Mouse (Mus musculus): ENCODE results near the gene Zfp341.

DNA sequence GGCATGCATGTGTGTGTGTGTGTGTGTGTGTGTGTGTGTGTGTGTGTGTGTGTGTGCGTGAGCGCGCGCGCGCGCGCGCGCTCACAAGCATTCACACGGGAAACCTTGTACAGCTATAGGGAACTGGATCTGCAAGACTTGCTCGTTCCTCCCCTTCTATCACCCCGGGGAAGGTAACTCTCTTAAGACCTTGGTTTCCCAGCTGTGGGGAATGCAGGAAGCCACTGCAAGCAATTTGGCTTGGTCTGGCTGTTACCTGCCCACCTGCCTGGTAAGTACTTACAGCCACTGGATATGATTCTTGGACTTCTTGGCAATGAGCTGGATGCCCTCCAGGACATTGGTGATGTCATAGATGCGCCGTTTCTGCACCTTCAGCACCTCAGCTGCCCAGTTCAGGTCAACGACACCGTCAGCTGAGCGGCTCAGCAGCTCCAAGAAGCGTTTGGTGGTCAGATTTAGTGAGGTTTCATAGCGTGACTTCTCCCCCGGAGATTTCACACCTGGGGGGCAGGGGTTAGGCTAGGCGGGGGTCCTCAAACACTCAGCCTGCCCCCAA lies 49.4 kb upstream of the Zfp341 start:
- TF ChIP-seq POLR2A (IDR thresholded peaks at IDR 0.05; ENCODE audit: control insufficient read depth in 1 of 2, insufficient read depth in 1 of 2, low read depth in 1 of 2, low read length in 2 of 2, poor library complexity in 1 of 2) = no peak
- no peak for TF ChIP-seq GATA1 (IDR thresholded peaks at IDR 0.05; ENCODE audit: low read depth, low read length)
- no peak for TF ChIP-seq MAZ (IDR thresholded peaks at IDR 0.05; ENCODE audit: low read depth, low read length)
- TF ChIP-seq POLR2AphosphoS5 (IDR thresholded peaks at IDR 0.05; ENCODE audit: borderline replicate concordance, low read depth, low read length) = no peak
- no peak for TF ChIP-seq MAX (IDR thresholded peaks at IDR 0.05; ENCODE audit: low read length)
- TF ChIP-seq UBTF (IDR thresholded peaks at IDR 0.05; ENCODE audit: borderline replicate concordance, insufficient read depth, low read depth, low read length) = no peak
- TF ChIP-seq CTCF (IDR thresholded peaks at IDR 0.05 in 2 of 3, conservative IDR thresholded peaks at IDR 0.05 in 1 of 3; ENCODE audit: control insufficient read depth in 1 of 3, insufficient read depth in 1 of 3, low read depth in 2 of 3, low read length in 3 of 3, poor library complexity in 1 of 3, severe bottlenecking in 1 of 3) = no peak
- no peak for TF ChIP-seq TAL1 (IDR thresholded peaks at IDR 0.05; ENCODE audit: low read length)
